Mouse (Mus musculus): ENCODE measurements around the gene Gm14459. TPM values are rescaled to one million over a fixed set of nuclear protein-coding genes. Genes with fewer than 3 reads are reported as not detected.
"Not testable (repeated sequence)": the region's sequence is repeated elsewhere in the genome, so short reads cannot be mapped to it uniquely, and the experiment has no call there.

Gm14459 gene
- total RNA-seq (2021), result not detected
- long read RNA-seq, experiment 1, result 0 reads
- long read RNA-seq, experiment 2, result 0 reads

DNA sequence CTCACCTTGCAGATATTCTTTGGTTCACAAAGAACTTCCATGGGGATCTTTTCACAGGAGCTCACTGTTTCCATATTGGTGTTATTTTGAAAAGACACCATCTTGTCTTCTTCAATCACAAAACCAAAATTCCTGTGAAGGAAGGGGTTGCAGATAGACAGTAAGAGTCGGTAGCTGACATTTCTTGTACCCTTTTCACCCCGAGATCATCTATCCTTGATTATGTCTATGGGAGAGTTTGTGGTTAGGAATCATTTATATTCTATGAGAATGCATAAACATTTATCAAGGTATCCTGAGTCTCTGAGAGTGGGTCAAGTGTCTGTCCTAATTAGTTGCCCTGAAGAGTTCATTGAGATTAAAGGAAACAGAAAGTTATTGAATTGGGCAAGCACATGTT, at the start of gene Gm14459:
TSS of gene Gm14459 (minus strand) at position 101 of the 400 bp plus-strand sequence.
- DNase-seq, result no peak

DNA sequence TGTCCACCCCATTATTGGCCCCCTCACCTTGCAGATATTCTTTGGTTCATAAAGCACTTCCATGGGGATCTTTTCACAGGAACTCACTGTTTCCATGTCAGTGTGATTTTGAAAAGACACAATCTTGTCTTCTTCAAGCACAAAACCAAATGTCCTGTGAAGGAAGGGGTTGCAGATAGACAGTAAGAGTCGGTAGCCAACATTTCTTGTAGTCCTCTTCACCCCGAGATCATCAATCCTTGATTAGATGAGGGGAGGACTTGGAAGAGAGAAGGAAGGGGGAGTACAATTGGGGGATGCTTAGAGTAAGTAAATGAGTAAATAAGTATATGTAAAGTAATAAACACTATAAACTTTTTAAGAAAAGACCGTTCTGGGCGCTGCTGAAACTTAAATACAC, 23.4 kb upstream of the Gm14459 start, which contains the start of gene Ssxb6:
TSS of gene Ssxb6 (minus strand) at position 101 of the 400 bp plus-strand sequence.
- not testable (repeated sequence) for DNase-seq

Other genes with a start within 250 kb of the Gm14459 start
- not detected for gene Ssxb10, start 197.5 kb downstream of the Gm14459 start, total RNA-seq (2021)
- gene Ssxb9, start 158.0 kb downstream of the Gm14459 start, total RNA-seq (2021), result not detected
- gene Ssxb1, start 111.6 kb downstream of the Gm14459 start, total RNA-seq (2021), result not detected
- not detected for gene Ssxb2, start 63.2 kb downstream of the Gm14459 start, total RNA-seq (2021)
- gene Ssxb6, start 23.3 kb upstream of the Gm14459 start, total RNA-seq (2021), result not detected
- not detected for gene Ssxb3, start 66.9 kb upstream of the Gm14459 start, total RNA-seq (2021)
- not detected for gene Ssxb8, start 165.9 kb upstream of the Gm14459 start, total RNA-seq (2021)
- gene Ssx9, start 223.5 kb upstream of the Gm14459 start, total RNA-seq (2021), result not detected

All from heart, adult 18-20 months (tissue).